Mouse (Mus musculus) spleen, adult 2 months (tissue): Measurements from ENCODE around the gene Gstm5. TPM values are rescaled to one million over a fixed set of nuclear protein-coding genes. Genes with fewer than 3 reads are reported as not detected.
A peak's percentile ranks its signal among the peaks of the same experiment; 100 is the strongest.

Experiments
- DNase-seq, 2 experiments: peaks; one replicate each; pipeline versions ENCODE4 v3.0.0 to v3.0.0-alpha.2; 2012 to 2021; ENCODE audit warnings: low spot score in 2 of 2, low read depth in 1 of 2
- H3K27ac ChIP-seq: fragments of 200-500 bp; 2 replicates; pipeline ENCODE4 v1.5.1; 2012; ENCODE audit warnings: low read length, inconsistent platforms; ENCODE audit not compliant: insufficient read depth
- H3K27me3 ChIP-seq: fragments of 200-500 bp; 2 replicates; pipeline ENCODE4 v1.6.1; 2012; ENCODE audit warnings: mild to moderate bottlenecking, moderate library complexity, low read length, inconsistent platforms; ENCODE audit not compliant: control insufficient read depth, insufficient read depth
- H3K36me3 ChIP-seq: fragments of 200-500 bp; 2 replicates; pipeline ENCODE4 v1.6.1; 2012; ENCODE audit warnings: mild to moderate bottlenecking, low read length, inconsistent platforms; ENCODE audit not compliant: control insufficient read depth, insufficient read depth
- H3K4me1 ChIP-seq: fragments of 200-500 bp; 2 replicates; pipeline ENCODE4 v1.6.1; 2011; ENCODE audit warnings: inconsistent platforms; ENCODE audit not compliant: control insufficient read depth, insufficient read depth, insufficient read length
- H3K4me3 ChIP-seq: fragments of 200-500 bp; 2 replicates; pipeline ENCODE4 v1.5.1; 2011; ENCODE audit warnings: mild to moderate bottlenecking, inconsistent platforms; ENCODE audit not compliant: insufficient read depth, insufficient read length; ENCODE audit errors: extremely low read depth
- CTCF ChIP-seq: fragments of 200-500 bp; IDR thresholded peaks from 2 replicates; pipeline ENCODE4 v1.5.1; 2011; ENCODE audit warnings: mild to moderate bottlenecking, inconsistent platforms; ENCODE audit not compliant: insufficient read depth, insufficient read length, insufficient replicate concordance; ENCODE audit errors: extremely low read depth
- POLR2A ChIP-seq: fragments of 200-500 bp; IDR thresholded peaks from 2 replicates; pipeline ENCODE4 v1.6.1; 2011; ENCODE audit warnings: low read depth, low read length, inconsistent platforms
- WGBS: fragments of 180-500 bp; shearing (Covaris S2); methylation state at CpG from one replicate; pipeline ENCODE4 v1.1.7; 2018; 5-methylcytosine and 5-hydroxymethylcytosine counted together
- polyA plus RNA-seq: library from polyadenylated mRNA; depleted of rRNA; stranded (reverse); fragments of >200 nt; gene quantifications from 2 replicates; pipeline ENCODE4 v1.2.3, GENCODE M21; 2012

The Gstm5 gene
- polyA plus RNA-seq, 1 experiment, result 5.9 TPM

- DNase-seq, result peak; percentile 58 to 74
- Histone ChIP-seq H3K27ac (no peak overlapping the region), H3K4me3 (no peak overlapping the region), H3K4me1 (no peaks in the 10 kb centered on the region), H3K27me3 (no peaks in the 10 kb centered on the region), H3K36me3 (no peaks in the 10 kb centered on the region)
- 2% methylated on average over 2 of the region's 2 CpGs for WGBS
- TF ChIP-seq POLR2A, result no peak
- TF ChIP-seq CTCF, result peak; percentile 72; the same call in 1 of the 2 replicates
Observed at GRCm38 (mm10) chr3:107863898-107864603, 31.6 kb upstream of the Gstm5 start.

DNA sequence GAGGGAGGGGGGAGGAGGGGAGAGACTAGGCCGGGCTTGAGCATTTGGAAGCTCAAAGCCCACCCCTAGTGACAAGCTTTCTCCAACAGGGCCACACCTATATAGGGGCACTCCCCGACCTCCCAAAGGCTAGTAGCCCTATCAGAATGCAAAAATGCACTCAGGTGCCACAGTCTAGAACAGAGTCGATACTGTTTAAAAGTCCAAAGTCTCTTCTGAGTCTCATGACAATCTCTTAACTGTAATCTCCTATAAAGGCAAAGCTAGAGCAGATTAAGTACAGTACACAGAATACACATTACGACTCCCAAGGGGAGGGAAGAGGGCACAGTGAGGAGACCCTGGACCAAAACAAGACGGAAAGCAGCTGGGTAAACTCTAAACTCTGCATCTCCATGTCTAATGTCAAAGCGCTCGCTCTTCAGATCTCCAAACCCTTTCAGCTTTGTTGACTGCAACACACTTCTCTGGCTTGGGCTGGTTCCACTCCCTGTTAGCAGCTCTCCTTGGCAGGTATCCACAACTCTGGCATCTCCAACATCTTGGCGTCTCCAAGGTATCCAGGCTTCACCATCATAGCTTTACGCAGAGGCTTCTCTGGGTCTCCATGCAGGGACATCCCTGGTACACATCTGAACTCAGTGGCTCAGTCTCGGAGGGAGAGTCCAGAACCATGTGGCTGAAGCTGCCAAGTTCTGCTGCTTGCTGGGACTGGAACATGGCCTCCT lies 30.1 kb upstream of the Gstm5 start:
- 83% methylated on average over 10 of the region's 10 CpGs for WGBS
- Histone ChIP-seq H3K27ac (no peak overlapping the region), H3K4me3 (no peak overlapping the region), H3K36me3 (no peaks in the 10 kb centered on the region), H3K27me3 (no peaks in the 10 kb centered on the region), H3K4me1 (no peaks in the 10 kb centered on the region)
- TF ChIP-seq CTCF (no peak), POLR2A (no peak)
- no peak for DNase-seq

DNA sequence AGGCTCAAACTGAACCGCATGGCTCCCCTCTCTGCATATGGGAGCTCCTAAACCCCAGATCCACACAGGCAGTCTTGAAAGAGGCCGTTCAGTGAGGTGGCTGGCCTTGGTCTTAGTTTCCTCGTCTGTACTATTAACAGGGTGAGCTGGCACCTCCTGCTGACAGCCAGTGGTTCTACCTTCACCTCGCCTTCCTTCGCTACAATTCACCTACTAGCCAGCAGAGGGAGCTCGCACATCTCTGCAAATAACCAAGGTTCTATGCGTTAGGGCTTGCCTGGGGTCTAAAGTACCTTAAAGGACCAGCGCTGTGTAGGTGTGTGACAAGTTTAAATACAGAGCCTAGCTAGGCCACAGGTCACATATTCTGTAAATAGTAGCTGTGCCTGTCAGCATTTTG lies 28.5 kb upstream of the Gstm5 start:
- no peak overlapping the region for H3K27ac ChIP-seq
- no peaks in the 10 kb centered on the region for H3K36me3 ChIP-seq
- no peaks in the 10 kb centered on the region for H3K27me3 ChIP-seq
- TF ChIP-seq CTCF (peak; percentile 95; the same call in 1 of the 2 replicates), POLR2A (no peak)
- DNase-seq, result peak; percentile 68 to 75
- 12% methylated on average over 8 of the region's 8 CpGs for WGBS
- no peak overlapping the region for H3K4me3 ChIP-seq
- H3K4me1 ChIP-seq, result no peaks in the 10 kb centered on the region

DNA sequence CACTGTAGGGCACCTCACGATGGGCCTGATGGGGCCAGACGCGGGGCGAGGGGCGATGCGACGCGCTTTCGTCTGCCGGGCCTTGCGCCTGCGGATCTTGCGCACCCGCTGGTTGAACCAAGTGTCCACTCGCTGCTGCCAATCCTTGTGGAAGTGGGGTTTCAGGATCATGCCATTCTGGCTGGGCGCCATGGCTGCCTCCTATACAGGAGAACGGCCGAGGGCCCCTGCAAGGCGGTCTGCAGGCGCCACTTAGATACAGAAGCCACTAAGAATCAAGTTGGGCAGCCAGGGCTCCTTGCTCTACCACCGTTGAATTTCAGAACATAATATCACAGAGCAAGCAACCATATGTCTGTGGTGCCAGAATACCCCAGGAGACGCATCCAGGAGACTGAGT lies 27.2 kb upstream of the Gstm5 start:
- Histone ChIP-seq H3K4me3 (no peak overlapping the region), H3K36me3 (no peaks in the 10 kb centered on the region), H3K27me3 (no peaks in the 10 kb centered on the region), H3K27ac (no peak overlapping the region), H3K4me1 (no peaks in the 10 kb centered on the region)
- TF ChIP-seq CTCF, result no peak
- no peak for TF ChIP-seq POLR2A
- no peak for DNase-seq
- WGBS, result 96% methylated on average over 22 of the region's 22 CpGs

GRCm38 (mm10) chr3:107869097-107869496 lies 26.5 kb upstream of the Gstm5 start:
- Histone ChIP-seq H3K27ac (no peak overlapping the region), H3K27me3 (no peaks in the 10 kb centered on the region), H3K36me3 (no peaks in the 10 kb centered on the region), H3K4me3 (no peak overlapping the region), H3K4me1 (no peaks in the 10 kb centered on the region)
- TF ChIP-seq CTCF, result no peak
- TF ChIP-seq POLR2A, result no peak
- WGBS, result 71% methylated on average over 7 of the region's 7 CpGs
- no peak for DNase-seq

DNA sequence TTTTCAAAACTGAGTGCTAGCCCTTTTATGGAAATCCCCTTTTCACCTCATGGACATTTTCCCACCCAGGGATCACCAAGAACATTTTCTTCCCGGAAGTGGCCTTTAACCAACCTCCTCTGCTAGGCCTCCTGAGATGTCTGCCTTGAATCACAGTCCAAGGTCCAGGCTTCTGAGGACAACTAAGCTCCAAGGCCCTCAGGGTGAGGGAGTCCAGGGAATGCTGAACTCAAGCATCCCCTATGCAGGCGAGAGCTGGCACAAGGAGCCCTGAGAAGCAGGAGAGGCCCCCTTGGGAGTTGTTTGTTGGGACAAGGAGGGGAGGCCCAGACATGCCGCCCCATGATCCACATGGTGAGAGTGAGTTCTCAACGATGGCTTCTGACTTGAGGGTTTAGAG lies 25.7 kb upstream of the Gstm5 start:
- WGBS, result 86% methylated on average over 4 of the region's 4 CpGs
- no peak for DNase-seq
- H3K27ac ChIP-seq, result no peak overlapping the region
- H3K4me1 ChIP-seq, result no peaks in the 10 kb centered on the region
- H3K4me3 ChIP-seq, result no peak overlapping the region
- TF ChIP-seq CTCF (no peak), POLR2A (no peak)
- H3K27me3 ChIP-seq, result no peaks in the 10 kb centered on the region
- H3K36me3 ChIP-seq, result no peaks in the 10 kb centered on the region
